Mouse (Mus musculus): ENCODE data around the gene Gpr179.

The Gpr179 gene

DNA sequence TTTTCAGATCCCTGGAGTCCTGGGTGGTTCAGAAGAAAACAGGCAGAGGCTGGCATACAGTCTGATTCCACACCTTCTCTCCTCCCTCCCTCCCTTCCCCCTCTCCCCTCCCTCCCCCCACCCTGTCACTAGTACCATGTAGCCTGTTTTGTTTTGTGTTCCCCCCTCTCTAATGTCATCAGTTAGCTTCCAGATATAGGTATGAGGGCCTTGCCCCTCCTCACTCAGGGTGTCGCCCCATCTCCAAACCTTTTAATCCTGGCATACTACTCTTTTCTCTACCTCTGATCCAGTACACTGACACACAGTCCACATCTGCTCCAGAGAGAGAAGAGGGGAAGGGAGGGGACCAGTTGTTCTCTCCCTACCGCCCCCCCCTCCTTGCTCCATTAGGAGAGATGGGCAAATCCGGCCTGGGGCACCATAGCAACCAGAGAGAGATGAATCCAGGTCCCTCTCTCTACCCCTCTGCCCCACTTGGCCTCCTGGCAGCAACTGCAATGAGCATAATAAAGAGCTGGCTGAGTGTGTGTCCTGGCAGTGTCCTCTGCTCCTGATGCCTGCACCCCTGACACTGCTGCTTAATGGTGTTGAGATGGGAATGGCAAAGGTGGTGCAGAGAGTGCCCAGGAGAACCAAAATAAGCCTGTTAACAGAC, at the start of gene Gpr179:
Gene Gpr179, minus strand, starts transcription at position 51 of the 658 bp plus-strand sequence.
- DNase-seq (ENCODE audit: low spot score), result no peak

- DNase-seq (ENCODE audit: low spot score), result peak; percentile 28
These were observed 49.2 kb upstream of the Gpr179 start for GRCm38 (mm10) chr11:97401082-97401481.

DNA sequence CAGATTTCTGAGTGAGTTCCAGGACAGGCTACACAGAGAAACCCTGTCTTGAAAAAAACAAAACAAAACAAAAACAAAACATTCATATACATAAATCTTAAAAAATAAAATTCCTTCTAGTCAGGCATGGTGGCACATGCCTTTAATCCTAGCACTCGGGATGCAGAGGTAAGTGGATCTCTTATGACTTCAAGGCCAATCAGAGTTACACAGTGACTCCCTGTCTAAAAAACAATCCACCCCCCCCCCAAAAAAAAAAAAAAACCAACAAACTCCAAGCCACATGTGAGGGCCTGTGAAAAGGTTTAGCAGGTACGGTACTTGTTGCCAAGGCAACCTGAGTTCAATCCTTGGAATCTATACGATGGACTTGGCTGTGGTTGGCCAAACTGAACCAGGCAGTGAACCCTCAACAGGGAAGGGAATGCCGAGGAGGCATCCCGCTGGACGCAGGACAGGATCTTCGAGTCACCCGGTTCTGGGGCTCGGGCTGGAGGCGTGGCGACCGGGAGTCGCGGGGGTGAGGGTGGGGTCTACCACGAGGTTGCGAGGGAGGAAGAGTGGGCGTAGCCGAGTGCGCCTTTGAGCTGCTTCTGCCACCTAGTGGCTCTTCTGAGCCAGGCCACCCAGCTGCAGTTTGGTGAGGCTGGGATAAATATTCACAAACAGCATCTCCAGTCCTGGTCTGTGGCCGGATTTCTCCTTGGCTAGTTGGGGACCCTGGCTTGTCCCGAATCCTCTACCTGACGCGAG, 48.3 kb upstream of the Gpr179 start:
- peak; percentile 93 for DNase-seq (ENCODE audit: low spot score)

GRCm38 (mm10) chr11:97398506-97398905, 46.6 kb upstream of the Gpr179 start:
- no peak for DNase-seq (ENCODE audit: low spot score)

DNA sequence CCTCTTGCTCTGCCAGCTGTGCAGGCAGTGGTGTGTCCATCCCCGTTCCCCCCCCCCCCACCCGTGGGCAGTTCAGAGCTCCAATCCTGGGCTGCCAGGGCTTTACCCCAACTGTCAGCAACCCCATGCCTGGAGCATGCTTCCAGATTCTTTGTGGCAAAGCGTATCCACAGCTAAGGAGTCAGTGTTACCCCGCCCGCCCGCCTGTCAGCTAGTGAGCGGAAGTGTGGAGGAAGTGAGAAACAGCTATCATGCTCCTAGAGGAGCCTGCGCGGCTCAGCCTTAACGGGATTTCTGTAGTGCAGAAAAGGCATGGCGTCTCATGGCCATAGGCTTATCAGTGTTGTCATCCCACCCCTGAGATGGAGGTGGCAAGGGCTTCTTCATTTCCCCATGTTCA, 42.3 kb upstream of the Gpr179 start:
- DNase-seq (ENCODE audit: low spot score), result no peak

GRCm38 (mm10) chr11:97393658-97394057, 41.8 kb upstream of the Gpr179 start:
- DNase-seq (ENCODE audit: low spot score), result no peak

DNA sequence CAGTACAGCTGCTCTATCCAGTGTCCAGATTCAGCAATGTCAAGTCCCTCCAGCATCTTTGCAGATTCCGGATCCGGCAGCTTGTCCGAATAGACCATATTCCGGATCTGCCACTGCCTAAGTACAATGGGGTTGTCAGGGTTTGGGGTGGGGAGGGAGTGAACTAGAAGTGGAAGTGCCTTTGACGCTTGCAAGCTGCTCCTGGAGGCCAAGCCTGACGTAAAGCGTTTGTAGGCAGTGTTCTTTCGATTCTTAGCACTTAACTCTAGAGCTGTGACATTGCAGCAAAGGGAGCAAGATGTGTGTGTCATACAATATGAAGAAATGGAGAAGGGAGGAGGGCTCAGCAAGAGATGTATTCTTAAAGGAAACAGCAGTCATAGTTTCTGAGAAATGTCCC, 37.2 kb upstream of the Gpr179 start:
- DNase-seq (ENCODE audit: low spot score), result no peak

DNA sequence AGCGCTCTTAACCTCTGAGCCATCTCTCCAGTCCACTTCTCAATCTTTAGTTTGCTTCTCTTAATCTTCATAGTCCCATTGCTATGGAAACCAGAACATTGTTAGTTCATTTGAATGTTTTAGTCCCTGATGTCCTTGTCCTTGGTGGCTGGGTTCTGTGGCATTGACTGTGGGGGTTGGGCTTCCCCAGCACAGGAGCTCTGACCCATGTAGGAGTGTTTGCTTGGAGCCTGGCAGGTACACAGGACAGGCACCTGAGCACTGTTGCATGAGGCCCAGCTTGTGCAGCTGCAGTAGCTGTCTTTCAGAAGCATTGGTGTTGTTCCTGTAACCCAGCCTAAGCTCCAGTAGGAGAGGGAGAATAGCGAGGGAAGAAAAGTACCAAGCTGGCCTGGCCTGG, 35.9 kb upstream of the Gpr179 start:
- DNase-seq (ENCODE audit: low spot score), result no peak

DNA sequence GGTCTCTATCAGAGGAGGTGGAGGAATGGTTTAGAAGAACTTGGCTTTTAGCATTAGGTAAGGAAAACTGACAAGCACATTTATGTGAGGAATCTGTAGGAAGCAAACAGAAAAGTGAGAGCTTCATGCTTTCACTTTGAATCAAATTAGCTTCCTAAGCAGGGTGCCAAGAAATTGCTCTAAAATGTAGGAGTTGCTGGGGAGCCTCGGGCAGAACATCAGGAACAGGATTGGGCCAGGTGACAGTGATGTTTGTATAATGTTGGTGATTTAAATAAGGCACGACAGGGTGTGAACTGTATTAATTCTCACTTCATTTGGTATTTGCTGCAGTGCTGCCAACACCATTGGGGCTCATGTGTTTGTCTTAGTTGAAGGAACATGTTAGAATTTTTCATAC, 31.9 kb upstream of the Gpr179 start:
- no peak for DNase-seq (ENCODE audit: low spot score)

DNA sequence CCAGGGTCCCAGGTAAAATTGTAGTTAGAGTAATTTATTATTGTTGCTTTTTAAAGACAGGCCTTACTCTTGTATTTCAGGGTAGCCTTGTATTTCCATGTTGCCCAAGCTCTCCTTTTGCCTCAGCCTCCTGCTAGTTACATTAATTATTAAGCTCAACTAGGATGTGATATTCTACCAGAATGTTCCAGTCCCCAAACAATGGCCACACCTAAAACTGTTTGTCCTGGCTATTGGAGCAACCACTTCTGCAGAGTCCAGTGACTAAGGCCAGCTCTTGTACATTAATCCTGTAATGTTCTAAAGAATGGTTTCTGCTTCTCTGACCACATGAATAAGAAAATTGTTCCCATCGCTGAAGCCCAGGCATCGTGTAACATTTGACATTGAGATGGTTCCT, 31.1 kb upstream of the Gpr179 start:
- DNase-seq (ENCODE audit: low spot score), result no peak

- DNase-seq (ENCODE audit: low spot score), result no peak
These were observed 28.2 kb upstream of the Gpr179 start for GRCm38 (mm10) chr11:97380036-97380435.

- DNase-seq (ENCODE audit: low spot score), result no peak
These were observed 21.5 kb upstream of the Gpr179 start for GRCm38 (mm10) chr11:97373402-97373801.

GRCm38 (mm10) chr11:97372159-97372864, 20.4 kb upstream of the Gpr179 start:
- no peak for DNase-seq (ENCODE audit: low spot score)

GRCm38 (mm10) chr11:97370329-97371091, 18.6 kb upstream of the Gpr179 start:
- no peak for DNase-seq (ENCODE audit: low spot score)

DNA sequence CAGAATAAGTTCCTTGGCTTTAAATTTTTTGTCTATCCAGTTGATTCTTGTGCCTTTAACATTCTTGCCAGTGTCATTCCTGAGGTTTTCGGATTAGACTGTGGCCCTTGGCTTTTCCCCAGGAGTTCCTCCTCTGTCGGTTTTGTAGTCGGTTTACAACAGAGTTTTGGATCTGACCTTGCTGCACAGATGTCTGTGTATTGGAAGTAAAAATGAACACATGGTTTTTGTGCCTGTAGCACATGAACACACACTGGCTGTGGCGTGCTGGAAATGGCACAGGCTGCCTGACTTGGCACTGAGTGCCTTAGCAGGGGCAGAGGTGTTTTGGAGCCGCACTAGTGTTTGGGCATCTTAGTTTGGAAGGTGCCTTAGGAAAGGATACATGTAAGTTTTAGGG, 16.6 kb upstream of the Gpr179 start:
- no peak for DNase-seq (ENCODE audit: low spot score)

DNA sequence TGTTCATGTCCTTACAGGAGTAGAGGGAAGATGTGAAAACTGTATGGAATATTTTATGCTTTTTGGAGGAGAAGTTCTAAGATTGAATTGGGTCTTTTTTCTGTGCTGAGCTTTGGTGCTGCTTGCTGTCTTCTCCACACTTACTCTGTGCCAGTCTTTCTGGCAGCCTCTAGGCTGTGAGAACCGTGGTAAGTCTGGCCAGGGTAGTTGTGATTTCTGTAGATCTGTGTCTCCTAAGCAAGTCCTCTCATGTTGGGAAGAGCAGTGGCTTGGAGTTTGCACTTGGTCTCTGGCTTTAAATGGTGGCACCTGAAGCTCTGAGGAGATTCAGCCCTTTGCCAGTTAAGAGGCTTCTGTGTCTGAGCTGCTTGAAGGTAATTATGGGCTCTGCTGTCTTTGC, 13.7 kb upstream of the Gpr179 start:
- no peak for DNase-seq (ENCODE audit: low spot score)

- peak; percentile 33 for DNase-seq (ENCODE audit: low spot score)
These were observed 11.7 kb upstream of the Gpr179 start for GRCm38 (mm10) chr11:97363644-97363995.

DNA sequence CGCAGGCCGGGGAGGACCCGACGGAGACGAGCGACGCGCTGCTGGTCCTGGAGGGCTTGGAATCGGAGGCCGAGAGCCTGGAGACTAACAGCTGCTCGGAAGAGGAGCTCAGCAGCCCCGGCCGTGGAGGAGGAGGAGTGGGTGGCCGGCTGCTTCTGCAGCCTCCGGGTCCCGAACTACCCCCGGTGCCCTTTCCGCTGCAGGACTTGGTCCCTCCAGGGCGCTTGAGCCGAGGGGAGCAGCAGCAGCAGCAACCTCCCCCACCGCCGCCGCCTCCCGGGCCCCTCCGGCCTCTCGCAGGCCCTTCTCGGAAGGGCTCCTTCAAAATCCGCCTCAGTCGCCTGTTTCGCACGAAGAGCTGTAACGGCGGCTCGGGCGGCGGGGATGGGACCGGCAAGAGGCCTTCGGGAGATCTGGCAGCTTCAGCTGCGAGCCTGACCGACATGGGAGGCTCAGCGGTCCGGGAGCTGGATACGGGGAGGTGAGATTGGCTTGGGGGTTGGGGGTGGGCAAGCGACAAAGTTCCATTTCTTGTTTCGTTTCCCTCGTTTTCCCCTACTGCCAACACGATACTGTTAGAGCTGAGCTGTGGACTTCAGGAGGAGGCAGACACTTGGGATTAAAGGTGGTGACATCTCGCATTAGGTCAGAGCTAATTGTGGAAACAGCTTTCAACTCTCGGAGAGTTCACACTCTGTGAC, 11.2 kb upstream of the Gpr179 start:
- peak; percentile 53 for DNase-seq (ENCODE audit: low spot score)

DNA sequence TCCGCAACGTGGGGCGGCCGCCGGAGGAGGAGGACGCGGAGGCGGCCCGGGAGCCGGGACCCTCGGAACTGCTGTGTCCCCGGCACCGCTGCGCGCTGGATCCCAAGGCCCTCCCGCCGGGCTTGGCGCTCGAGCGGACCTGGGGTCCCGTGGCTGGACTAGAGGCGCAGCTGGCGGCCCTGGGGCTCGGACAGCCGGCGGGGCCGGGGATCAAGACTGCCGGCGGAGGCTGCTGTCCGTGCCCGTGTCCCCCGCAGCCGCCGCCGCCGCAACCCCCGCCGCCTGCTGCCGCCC, 10.7 kb upstream of the Gpr179 start:
- DNase-seq (ENCODE audit: low spot score), result no peak

GRCm38 (mm10) chr11:97361948-97362648, 10.2 kb upstream of the Gpr179 start, which contains the start of gene Socs7:
TSS of gene Socs7 (plus strand) at chr11:97362551.
- peak; percentile 92 for DNase-seq (ENCODE audit: low spot score)

- DNase-seq (ENCODE audit: low spot score), result peak; percentile 87
These were observed 5.8 kb upstream of the Gpr179 start for GRCm38 (mm10) chr11:97357663-97358062.

All from embryo, embryonic 10.5 days (tissue).